Mouse (Mus musculus) cortical plate, adult 2 months (tissue): Measurements from ENCODE around the gene Lrrk1.

ENCODE experiments used
- CTCF ChIP-seq: fragments of 200-500 bp; IDR thresholded peaks from 2 replicates; pipeline ENCODE4 v1.5.1; 2011; ENCODE audit warnings: mild to moderate bottlenecking, control low read depth, low read length; ENCODE audit not compliant: insufficient read depth; ENCODE audit errors: extremely low read depth
- POLR2A ChIP-seq: fragments of 200-500 bp; IDR thresholded peaks from 2 replicates; pipeline ENCODE4 v1.6.1; 2011; ENCODE audit warnings: mild to moderate bottlenecking, low read length, control low read depth; ENCODE audit not compliant: insufficient read depth; ENCODE audit errors: extremely low read depth

DNA sequence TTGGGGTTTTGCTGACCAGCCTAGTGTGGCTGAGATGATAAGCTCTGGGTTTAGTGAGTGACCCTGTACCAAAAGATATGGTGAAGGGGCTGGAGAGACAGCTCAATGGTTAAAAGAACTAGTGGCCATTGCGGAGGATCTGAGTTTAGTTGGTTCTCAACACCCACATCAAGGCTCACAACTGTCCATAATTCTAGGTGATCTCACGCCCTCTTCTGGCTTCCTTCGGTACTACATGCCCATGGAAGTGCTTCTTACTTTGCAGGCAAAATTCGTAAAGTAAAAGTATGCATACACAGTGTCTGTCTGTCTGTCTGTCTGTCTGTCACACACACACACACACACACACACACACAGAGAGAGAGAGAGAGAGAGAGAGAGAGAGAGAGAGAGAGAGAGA, 45.8 kb downstream of the Lrrk1 start:
- peak; percentile 68 for TF ChIP-seq CTCF
- TF ChIP-seq POLR2A = no peak
